ENCODE assay signal across 27 mouse cellular contexts in genomic region chr11:50599156-50599555, GRCm38 (mm10). TPM values are rescaled to one million over a fixed set of nuclear protein-coding genes. Genes with fewer than 3 reads are reported as not detected.
DNase-seq lines count a peak whose midpoint lies in the region; ATAC-seq and TF ChIP-seq lines count a peak whose summit lies in the region.
"Had no signal": no experiment of that assay in that cellular context is flagged by ENCODE, and none has a peak within 500 bp of the region (broad histone marks: within the 10 kb centered on the region; RNA-seq: fewer than 3 reads in every experiment).

No protein-coding gene starts in this region.

- no peaks in the 10 kb centered on the region for H3K4me1 ChIP-seq in intestine, postnatal 0 days (replicated peaks; ENCODE audit: control insufficient read depth, insufficient read depth, low read length)
- H3K4me1 ChIP-seq in intestine, embryonic 15.5 days (replicated peaks) = peaks cover 17% of the 10 kb centered on the region
- no peaks in the 10 kb centered on the region for H3K4me1 ChIP-seq in liver, postnatal 0 days (ENCODE audit: insufficient read depth)
- no peaks in the 10 kb centered on the region for H3K4me1 ChIP-seq in liver, embryonic 11.5 days (replicated peaks; ENCODE audit: control insufficient read depth, insufficient read depth, low read length)
- H3K4me1 ChIP-seq: liver, embryonic 13.5 days had no signal

- peaks cover 38% of the 10 kb centered on the region for H3K27me3 ChIP-seq in intestine, postnatal 0 days (replicated peaks; ENCODE audit: control insufficient read depth, insufficient read depth, low read length)
- peaks cover 49% of the 10 kb centered on the region for H3K27me3 ChIP-seq in intestine, embryonic 15.5 days (replicated peaks)
- H3K27me3 ChIP-seq in liver, postnatal 0 days (ENCODE audit: insufficient read depth, low read length) = peaks cover 46% of the 10 kb centered on the region
- peaks cover 51% of the 10 kb centered on the region for H3K27me3 ChIP-seq in liver, embryonic 11.5 days (replicated peaks; ENCODE audit: control insufficient read depth, insufficient read depth, low read length)

- no peak overlapping the region for H3K27ac ChIP-seq in intestine, postnatal 0 days (ENCODE audit: low read depth, low read length)
- H3K27ac ChIP-seq in intestine, embryonic 15.5 days = no peak overlapping the region
- no peak overlapping the region for H3K27ac ChIP-seq in liver, postnatal 0 days (ENCODE audit: low read depth)
- H3K27ac ChIP-seq in liver, embryonic 11.5 days (ENCODE audit: low read depth, low read length) = no peak overlapping the region
- H3K27ac ChIP-seq: embryonic facial prominence, embryonic 13.5 days; heart, embryonic 10.5 days; heart, embryonic 15.5 days; hindbrain, embryonic 12.5 days; limb, embryonic 13.5 days; liver, embryonic 13.5 days; lung, embryonic 15.5 days; neural tube, embryonic 13.5 days had no signal

- no peak for ATAC-seq in intestine, postnatal 0 days
- no peak for ATAC-seq in intestine, embryonic 15.5 days
- ATAC-seq in liver, postnatal 0 days = no peak
- ATAC-seq in liver, embryonic 11.5 days (replicated peaks; ENCODE audit: low FRiP score) = no peak
- ATAC-seq: CD4-positive, CD25-positive, alpha-beta regulatory T cell, adult 4 months; forebrain, embryonic 16.5 days; Patski had no signal

- peak; percentile 16; the same call in 1 of the 2 replicates for TF ChIP-seq CTCF in intestine, postnatal 0 days (IDR thresholded peaks at IDR 0.05; ENCODE audit: low read depth)
- 0 out of 2 replicates have a peak, but pooled peaks have one; percentile 5 for TF ChIP-seq CTCF in liver, postnatal 0 days (IDR thresholded peaks at IDR 0.05; ENCODE audit: low read depth)
- peak; percentile 8; the same call in 1 of the 2 replicates for TF ChIP-seq CTCF in brain, embryonic 14.5 days (IDR thresholded peaks at IDR 0.05; ENCODE audit: borderline replicate concordance, extremely low read depth, insufficient read depth, insufficient read length)

- H3K9ac ChIP-seq in intestine, postnatal 0 days (ENCODE audit: low read depth, low read length) = no peak overlapping the region
- H3K9ac ChIP-seq in intestine, embryonic 15.5 days = no peak overlapping the region
- H3K9ac ChIP-seq in liver, postnatal 0 days (replicated peaks) = no peak overlapping the region
- H3K9ac ChIP-seq in liver, embryonic 11.5 days (ENCODE audit: low read depth, low read length) = no peak overlapping the region
- H3K9ac ChIP-seq: embryonic facial prominence, embryonic 13.5 days; heart, embryonic 15.5 days; hindbrain, embryonic 12.5 days; limb, embryonic 13.5 days; liver, embryonic 13.5 days; lung, embryonic 15.5 days; neural tube, embryonic 13.5 days had no signal

- no peaks in the 10 kb centered on the region for H3K36me3 ChIP-seq in intestine, postnatal 0 days (ENCODE audit: control insufficient read depth, insufficient read depth)
- H3K36me3 ChIP-seq in intestine, embryonic 15.5 days = no peaks in the 10 kb centered on the region
- H3K36me3 ChIP-seq in liver, postnatal 0 days (replicated peaks; ENCODE audit: insufficient read depth, low read length) = no peaks in the 10 kb centered on the region
- no peaks in the 10 kb centered on the region for H3K36me3 ChIP-seq in liver, embryonic 11.5 days (ENCODE audit: control insufficient read depth, insufficient read depth, low read length)
- H3K36me3 ChIP-seq: embryonic facial prominence, embryonic 13.5 days; G1E; heart, embryonic 10.5 days; heart, embryonic 15.5 days; hindbrain, embryonic 12.5 days; limb, embryonic 13.5 days; liver, embryonic 13.5 days; lung, embryonic 15.5 days; neural tube, embryonic 13.5 days had no signal

- no peak overlapping the region for H3K4me3 ChIP-seq in intestine, postnatal 0 days (ENCODE audit: low read depth, low read length)
- H3K4me3 ChIP-seq in intestine, embryonic 15.5 days (replicated peaks) = no peak overlapping the region
- no peak overlapping the region for H3K4me3 ChIP-seq in liver, postnatal 0 days (ENCODE audit: low read depth, low read length)
- no peak overlapping the region for H3K4me3 ChIP-seq in liver, embryonic 11.5 days (ENCODE audit: low read depth, low read length)
- H3K4me3 ChIP-seq: embryonic facial prominence, embryonic 13.5 days; erythroblast, embryonic 14.5 days; heart, embryonic 10.5 days; heart, embryonic 15.5 days; hindbrain, embryonic 12.5 days; limb, embryonic 13.5 days; liver, embryonic 13.5 days; lung, embryonic 15.5 days; neural tube, embryonic 13.5 days had no signal

- no peak for DNase-seq in liver, postnatal 0 days
- DNase-seq in liver, embryonic 11.5 days (ENCODE audit: low spot score) = no peak
- peak; percentile 37 for DNase-seq in ES-CJ7 (ENCODE audit: low read depth, low spot score)
- no peak for DNase-seq in brain, embryonic 14.5 days (ENCODE audit: low read depth)
- no peak for DNase-seq in cerebellum, postnatal 36 days
- no peak for DNase-seq in cerebellum, adult 11 months
- DNase-seq: adrenal gland, adult 2 months; cerebellum, adult 9-11 months; kidney, adult 8-10 months; kidney, postnatal 10 days; liver, embryonic 13.5 days; lung, postnatal 36 days had no signal

- H3K4me2 ChIP-seq in intestine, postnatal 0 days (replicated peaks; ENCODE audit: low read depth) = no peak overlapping the region
- no peak overlapping the region for H3K4me2 ChIP-seq in intestine, embryonic 15.5 days (replicated peaks)
- H3K4me2 ChIP-seq in liver, postnatal 0 days (ENCODE audit: low read depth, low read length) = no peak overlapping the region
- no peak overlapping the region for H3K4me2 ChIP-seq in liver, embryonic 11.5 days
- H3K4me2 ChIP-seq: embryonic facial prominence, embryonic 13.5 days; heart, embryonic 15.5 days; hindbrain, embryonic 12.5 days; limb, embryonic 13.5 days; liver, embryonic 13.5 days; lung, embryonic 15.5 days; midbrain, embryonic 11.5 days; neural tube, embryonic 13.5 days had no signal

- no peak for TF ChIP-seq POLR2A in brain, embryonic 14.5 days (IDR thresholded peaks at IDR 0.05; ENCODE audit: borderline replicate concordance, extremely low read depth, insufficient read depth, insufficient read length, poor library complexity, severe bottlenecking)

- 59% methylated on average over 2 of the region's 2 CpGs for WGBS in intestine, postnatal 0 days
- WGBS in intestine, embryonic 15.5 days = 62% methylated on average over 2 of the region's 2 CpGs
- WGBS in liver, postnatal 0 days (ENCODE audit: insufficient replicate concordance) = 52% methylated on average over 2 of the region's 2 CpGs
- 58% methylated on average over 2 of the region's 2 CpGs for WGBS in liver, embryonic 11.5 days

- no peak for TF ChIP-seq EP300 in liver, postnatal 0 days (IDR thresholded peaks at IDR 0.05; ENCODE audit: low read depth)

- H3K9me3 ChIP-seq in intestine, postnatal 0 days (ENCODE audit: control insufficient read depth) = no peaks in the 10 kb centered on the region
- H3K9me3 ChIP-seq in intestine, embryonic 15.5 days = no peaks in the 10 kb centered on the region
- H3K9me3 ChIP-seq in liver, postnatal 0 days (ENCODE audit: low read length) = no peaks in the 10 kb centered on the region
- H3K9me3 ChIP-seq in liver, embryonic 11.5 days (ENCODE audit: control insufficient read depth, low read length) = no peaks in the 10 kb centered on the region
- H3K9me3 ChIP-seq: embryonic facial prominence, embryonic 13.5 days; heart, embryonic 10.5 days; heart, embryonic 15.5 days; hindbrain, embryonic 12.5 days; liver, embryonic 13.5 days; lung, embryonic 15.5 days; neural tube, embryonic 13.5 days had no signal

RNA-seq across cellular contexts. Expression of gene Adamts2, which starts 2.7 kb away (rescaled TPM):
- polyA plus RNA-seq in intestine, postnatal 0 days (2015; fragmentation: Nextera tagmentation; extraction: Ambion mirVana) = 4.6 and 4.8 TPM in 2 replicates
- polyA plus RNA-seq in intestine, embryonic 15.5 days (2015; fragmentation: Nextera tagmentation; extraction: Ambion mirVana) = 8.5 and 9.0 TPM in 2 replicates
- polyA plus RNA-seq in liver, postnatal 0 days (2015; fragmentation: Nextera tagmentation; extraction: Ambion mirVana) = 2.2 and 2.3 TPM in 2 replicates
- polyA plus RNA-seq in liver, embryonic 11.5 days (2014; fragmentation: Nextera tagmentation; extraction: Ambion mirVana) = 3.4 and 4.2 TPM in 2 replicates
- 4.8 and 8.2 TPM in 2 replicates for polyA plus RNA-seq in brain, embryonic 14.5 days (2012; rRNA removed)
- polyA plus RNA-seq: CD4-positive, CD25-positive, alpha-beta regulatory T cell, adult 4 months; erythroblast, embryonic 14.5 days; G1E had no signal
